Mouse (Mus musculus) olfactory bulb, adult 2 months (tissue): Measurements from ENCODE around the gene Frrs1. TPM values are rescaled to one million over a fixed set of nuclear protein-coding genes. Genes with fewer than 3 reads are reported as not detected.

Source experiments
- H3K27ac ChIP-seq: fragments of 200-500 bp; 2 replicates; pipeline ENCODE4 v1.5.1; 2012; ENCODE audit warnings: low read depth, low read length; ENCODE audit not compliant: insufficient read depth
- H3K4me1 ChIP-seq: fragments of 200-500 bp; 2 replicates; pipeline ENCODE4 v1.6.1; 2012; ENCODE audit warnings: low read length; ENCODE audit not compliant: control insufficient read depth, insufficient read depth
- H3K4me3 ChIP-seq: fragments of 200-500 bp; 2 replicates; pipeline ENCODE4 v1.5.1; 2012; ENCODE audit warnings: mild to moderate bottlenecking, low read depth, low read length, moderate library complexity; ENCODE audit not compliant: insufficient read depth
- CTCF ChIP-seq: fragments of 200-500 bp; IDR thresholded peaks from 2 replicates; pipeline ENCODE4 v1.5.1; 2012; ENCODE audit warnings: low read depth, mild to moderate bottlenecking, low read length, moderate library complexity; ENCODE audit not compliant: insufficient read depth
- POLR2A ChIP-seq: fragments of 200-500 bp; IDR thresholded peaks from 2 replicates; pipeline ENCODE4 v1.6.1; 2012; ENCODE audit warnings: mild to moderate bottlenecking, low read depth, low read length, moderate library complexity; ENCODE audit not compliant: insufficient read depth
- WGBS: fragments of 180-500 bp; shearing (Covaris S2); methylation state at CpG from one replicate; pipeline ENCODE4 v1.1.7; 2018; 5-methylcytosine and 5-hydroxymethylcytosine counted together
- polyA plus RNA-seq: library from polyadenylated mRNA; stranded (reverse); fragments of >200 nt; gene quantifications from 2 replicates; pipeline ENCODE4 v1.2.4, GENCODE M21; 2012; ENCODE audit warnings: low replicate concordance; ENCODE audit not compliant: missing spikeins, insufficient read depth, insufficient read length

Gene Frrs1
- polyA plus RNA-seq, 1 experiment: not detected

GRCm38 (mm10) chr3:116942751-116943150, 83.5 kb downstream of the Frrs1 start:
- WGBS: 84% methylated on average over 6 of the region's 6 CpGs
- Histone ChIP-seq H3K4me3 (no peak overlapping the region), H3K27ac (no peak overlapping the region), H3K4me1 (no peaks in the 10 kb centered on the region)
- no peak for TF ChIP-seq CTCF
- no peak for TF ChIP-seq POLR2A

GRCm38 (mm10) chr3:116943422-116943821, 84.2 kb downstream of the Frrs1 start:
- WGBS: 86% methylated on average over 4 of the region's 4 CpGs
- Histone ChIP-seq H3K27ac (no peak overlapping the region), H3K4me1 (no peaks in the 10 kb centered on the region), H3K4me3 (no peak overlapping the region)
- no peak for TF ChIP-seq POLR2A
- TF ChIP-seq CTCF: no peak

GRCm38 (mm10) chr3:116946476-116946875, 87.2 kb downstream of the Frrs1 start:
- Histone ChIP-seq H3K4me1 (no peaks in the 10 kb centered on the region), H3K4me3 (no peak overlapping the region), H3K27ac (no peak overlapping the region)
- TF ChIP-seq POLR2A: no peak
- no peak for TF ChIP-seq CTCF
- 92% methylated on average over 4 of the region's 4 CpGs for WGBS

- H3K27ac ChIP-seq: no peak overlapping the region
- no peaks in the 10 kb centered on the region for H3K4me1 ChIP-seq
- TF ChIP-seq CTCF (no peak), POLR2A (no peak)
- 89% methylated on average over 6 of the region's 6 CpGs for WGBS
- no peak overlapping the region for H3K4me3 ChIP-seq
Observed at GRCm38 (mm10) chr3:116950665-116951115, 91.4 kb downstream of the Frrs1 start.

GRCm38 (mm10) chr3:116951489-116951888, 92.2 kb downstream of the Frrs1 start:
- H3K4me1 ChIP-seq: no peaks in the 10 kb centered on the region
- no peak overlapping the region for H3K27ac ChIP-seq

GRCm38 (mm10) chr3:116952242-116952899, 93.1 kb downstream of the Frrs1 start:
- TF ChIP-seq CTCF: no peak
- no peak for TF ChIP-seq POLR2A
- H3K4me1 ChIP-seq: no peaks in the 10 kb centered on the region
- no peak overlapping the region for H3K27ac ChIP-seq
- WGBS: 89% methylated on average over 8 of the region's 8 CpGs
- no peak overlapping the region for H3K4me3 ChIP-seq

More at GRCm38 (mm10) chr3:116951489-116951888, 92.2 kb downstream of the Frrs1 start:
- TF ChIP-seq POLR2A: no peak
- TF ChIP-seq CTCF: no peak
- 95% methylated on average over 3 of the region's 3 CpGs for WGBS
- no peak overlapping the region for H3K4me3 ChIP-seq

GRCm38 (mm10) chr3:116953366-116953765, 94.1 kb downstream of the Frrs1 start:
- WGBS: 88% methylated on average over 6 of the region's 6 CpGs
- H3K4me1 ChIP-seq: no peaks in the 10 kb centered on the region
- no peak overlapping the region for H3K27ac ChIP-seq
- no peak for TF ChIP-seq CTCF
- no peak for TF ChIP-seq POLR2A
- H3K4me3 ChIP-seq: no peak overlapping the region

GRCm38 (mm10) chr3:116955061-116955460, 95.8 kb downstream of the Frrs1 start:
- TF ChIP-seq CTCF: no peak
- TF ChIP-seq POLR2A: no peak
- H3K4me1 ChIP-seq: no peaks in the 10 kb centered on the region
- no peak overlapping the region for H3K27ac ChIP-seq
- 75% methylated on average over 6 of the region's 6 CpGs for WGBS
- no peak overlapping the region for H3K4me3 ChIP-seq

Other genes with a start within 250 kb of the Frrs1 start
- not detected in 2 replicates for gene Trmt13, start 244.9 kb upstream of the Frrs1 start, polyA plus RNA-seq
- gene Mfsd14a, start 196.8 kb upstream of the Frrs1 start, polyA plus RNA-seq: not detected in 2 replicates
- gene Gm43191, start 178.2 kb upstream of the Frrs1 start, polyA plus RNA-seq: not detected in 2 replicates
- not detected in 2 replicates for gene Slc35a3, start 146.6 kb upstream of the Frrs1 start, polyA plus RNA-seq
- gene Agl, start 51.3 kb upstream of the Frrs1 start, polyA plus RNA-seq: not detected in 2 replicates
- gene 4930455H04Rik, start 108.8 kb downstream of the Frrs1 start, polyA plus RNA-seq: not detected in 2 replicates
- not detected in 2 replicates for gene Palmd, start 109.5 kb downstream of the Frrs1 start, polyA plus RNA-seq